Mouse (Mus musculus) midbrain, embryonic 14.5 days (tissue): ENCODE measurements around the gene Ttc30a2. TPM values are rescaled to one million over a fixed set of nuclear protein-coding genes. Genes with fewer than 3 reads are reported as not detected.
"Not testable (repeated sequence)": the region's sequence is repeated elsewhere in the genome, so short reads cannot be mapped to it uniquely, and the experiment has no call there.

Experiments used
- ATAC-seq: fragments of 200-750 bp; cut with Nextera tagmentation; 2 replicates; pipeline ENCODE4 v1.8.0; 2017; ENCODE audit warnings: moderate number of reproducible peaks, moderate library complexity; ENCODE audit not compliant: low FRiP score, low TSS enrichment
- DNase-seq: peaks from one replicate; pipeline ENCODE4 v3.0.0-alpha.2; 2015
- H3K27ac ChIP-seq: fragments of 300-500 bp; sonication (generic); replicated peaks from 2 replicates; pipeline ENCODE4 v1.5.1; 2014; ENCODE audit warnings: mild to moderate bottlenecking, low read depth, low read length, moderate library complexity
- H3K27me3 ChIP-seq: fragments of 300-500 bp; sonication (generic); 2 replicates; pipeline ENCODE4 v1.6.1; 2014; ENCODE audit warnings: low read length, control low read depth, mixed read lengths; ENCODE audit not compliant: control insufficient read depth, insufficient read depth
- H3K36me3 ChIP-seq: fragments of 300-500 bp; sonication (generic); 2 replicates; pipeline ENCODE4 v1.6.1; 2014; ENCODE audit warnings: low read length, control low read depth; ENCODE audit not compliant: control insufficient read depth, insufficient read depth
- H3K4me1 ChIP-seq: fragments of 300-500 bp; sonication (generic); 2 replicates; pipeline ENCODE4 v1.6.1; 2014; ENCODE audit warnings: mild to moderate bottlenecking, antibody characterized with exemption, low read length, control low read depth; ENCODE audit not compliant: control insufficient read depth, insufficient read depth
- H3K4me2 ChIP-seq: fragments of 300-500 bp; sonication (generic); 2 replicates; pipeline ENCODE4 v1.6.1; 2014; ENCODE audit warnings: mild to moderate bottlenecking, low read length, moderate library complexity
- H3K4me3 ChIP-seq: fragments of 300-500 bp; sonication (generic); replicated peaks from 2 replicates; pipeline ENCODE4 v1.5.1; 2014; ENCODE audit warnings: low read depth, low read length
- H3K9ac ChIP-seq: fragments of 300-500 bp; sonication (generic); replicated peaks from 2 replicates; pipeline ENCODE4 v1.6.1; 2014; ENCODE audit warnings: mild to moderate bottlenecking, low read length, moderate library complexity
- H3K9me3 ChIP-seq: fragments of 300-500 bp; sonication (generic); 2 replicates; pipeline ENCODE4 v1.6.1; 2016; ENCODE audit warnings: low read length, control low read depth, mixed read lengths; ENCODE audit not compliant: control insufficient read depth
- WGBS: fragments of 180-500 bp; shearing (Covaris S2); extraction: QIAGEN DNeasy Blood & Tissue Kit; methylation state at CpG from one replicate; pipeline ENCODE4 v1.1.7; 2014; 5-methylcytosine and 5-hydroxymethylcytosine counted together
- polyA plus RNA-seq: library from polyadenylated mRNA; unstranded; fragments of >200 nt; fragmentation: Nextera tagmentation; extraction: Ambion mirVana; gene quantifications from 2 replicates; pipeline ENCODE4 v1.2.1, GENCODE M21; 2014

Ttc30a2 gene
- polyA plus RNA-seq, 1 experiment from 2014 or later = 1.2 TPM

DNA sequence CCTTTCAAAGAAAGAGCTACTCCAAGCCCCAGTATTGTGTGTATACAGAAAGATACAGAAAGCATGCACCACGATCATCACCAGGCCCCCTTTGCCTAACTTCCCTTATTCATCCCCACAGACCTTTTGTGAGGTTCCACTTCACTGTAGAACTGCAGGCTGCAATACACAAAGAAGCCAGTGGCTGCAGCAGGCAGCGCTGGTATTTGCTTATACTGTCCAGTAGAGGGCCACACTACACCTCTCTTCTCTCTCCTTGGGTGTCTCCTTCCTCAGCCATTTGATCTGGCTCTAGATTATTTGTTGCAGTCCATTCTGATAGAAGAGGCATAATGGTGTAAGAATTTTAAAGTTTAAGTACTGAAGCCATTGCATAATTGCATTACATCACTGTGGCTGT, 7.2 kb upstream of the Ttc30a2 start:
- Histone ChIP-seq H3K27ac (peak overlapping the region; percentile 15; the same call in 1 of the 2 replicates), H3K4me3 (no peak overlapping the region), H3K27me3 (no peaks in the 10 kb centered on the region), H3K9ac (no peak overlapping the region), H3K4me1 (peaks cover 14% of the 10 kb centered on the region), H3K9me3 (no peaks in the 10 kb centered on the region), H3K36me3 (no peaks in the 10 kb centered on the region), H3K4me2 (no peak overlapping the region)
- WGBS = 7% methylated on average over 2 of the region's 2 CpGs
- DNase-seq (peak; percentile 91), ATAC-seq (peak; percentile 69)

DNA sequence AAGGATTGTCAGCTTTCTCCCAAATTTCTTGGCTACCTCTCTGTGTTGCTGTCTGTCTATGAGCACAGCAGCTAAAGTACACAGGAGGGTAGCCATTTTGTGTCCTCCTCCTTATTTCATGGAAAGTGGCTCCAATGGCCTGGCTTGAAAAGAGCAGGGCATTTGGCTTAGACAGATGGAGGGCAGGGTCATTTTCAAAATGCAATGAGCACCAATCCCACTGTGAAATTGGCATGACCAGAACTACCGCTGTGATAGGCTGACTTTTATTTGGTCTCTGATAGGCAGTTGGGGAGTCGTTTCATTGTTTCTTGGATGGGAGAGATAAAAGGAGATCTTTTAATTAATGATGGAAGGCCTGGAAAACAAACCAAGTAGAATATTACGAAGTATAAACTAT, 5.9 kb upstream of the Ttc30a2 start:
- ATAC-seq (no peak), DNase-seq (no peak)
- Histone ChIP-seq H3K27me3 (no peaks in the 10 kb centered on the region), H3K9me3 (no peaks in the 10 kb centered on the region), H3K27ac (no peak overlapping the region), H3K4me2 (no peak overlapping the region), H3K4me3 (no peak overlapping the region), H3K4me1 (peaks cover 7% of the 10 kb centered on the region), H3K36me3 (no peaks in the 10 kb centered on the region), H3K9ac (no peak overlapping the region)
- WGBS = 78% methylated on average over 3 of the region's 3 CpGs

DNA sequence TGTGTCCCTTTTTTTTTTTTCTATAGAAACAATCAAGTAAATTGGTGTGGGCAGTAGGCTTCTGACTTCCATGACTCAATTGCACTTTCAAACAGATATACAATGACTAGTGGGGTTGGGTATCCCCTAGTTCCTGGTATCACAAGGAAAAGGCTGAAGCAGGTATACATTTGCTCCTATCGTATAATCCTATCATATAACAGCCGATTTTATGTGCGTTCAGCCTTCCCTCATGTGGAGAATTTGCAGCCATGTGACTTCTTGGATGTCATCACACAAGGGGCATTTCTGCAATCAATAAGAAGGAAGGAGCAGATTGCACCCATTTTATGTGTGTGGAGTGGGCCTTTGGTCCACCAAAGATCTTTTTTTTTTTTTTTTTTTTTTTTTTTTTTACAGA, 5.1 kb upstream of the Ttc30a2 start:
- no peak for ATAC-seq
- over 99% methylated on average over 3 of the region's 3 CpGs for WGBS
- H3K4me2 ChIP-seq = no peak overlapping the region
- H3K9ac ChIP-seq = no peak overlapping the region
- H3K4me1 ChIP-seq = peaks cover 5% of the 10 kb centered on the region
- no peaks in the 10 kb centered on the region for H3K9me3 ChIP-seq
- no peak overlapping the region for H3K27ac ChIP-seq
- H3K36me3 ChIP-seq = no peaks in the 10 kb centered on the region
- no peak overlapping the region for H3K4me3 ChIP-seq
- no peaks in the 10 kb centered on the region for H3K27me3 ChIP-seq
- no peak for DNase-seq

DNA sequence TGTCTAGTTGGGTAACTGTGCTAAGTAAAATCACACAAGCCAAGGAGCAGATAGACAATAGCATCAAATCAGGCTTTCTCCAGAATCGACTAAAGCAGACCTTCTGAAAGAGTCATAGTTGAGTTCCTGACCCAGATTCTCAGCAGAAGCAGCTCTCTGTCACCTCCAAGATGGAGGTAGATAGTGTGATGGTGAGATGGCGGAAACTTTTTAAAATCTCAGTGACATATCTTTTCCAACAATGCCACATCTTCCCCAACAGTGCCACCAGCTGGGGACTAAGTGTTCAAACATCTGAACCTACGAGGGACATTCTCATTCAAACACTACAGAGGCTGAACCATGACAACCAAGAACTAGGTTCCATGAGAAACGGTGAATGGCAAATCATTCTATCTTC, 4.7 kb upstream of the Ttc30a2 start:
- Histone ChIP-seq H3K4me3 (no peak overlapping the region), H3K27me3 (no peaks in the 10 kb centered on the region), H3K4me1 (peaks cover under 1% of the 10 kb centered on the region), H3K9me3 (no peaks in the 10 kb centered on the region), H3K9ac (no peak overlapping the region), H3K4me2 (no peak overlapping the region), H3K36me3 (no peaks in the 10 kb centered on the region), H3K27ac (no peak overlapping the region)
- DNase-seq = no peak
- no peak for ATAC-seq
- 95% methylated on average over 4 of the region's 4 CpGs for WGBS

DNA sequence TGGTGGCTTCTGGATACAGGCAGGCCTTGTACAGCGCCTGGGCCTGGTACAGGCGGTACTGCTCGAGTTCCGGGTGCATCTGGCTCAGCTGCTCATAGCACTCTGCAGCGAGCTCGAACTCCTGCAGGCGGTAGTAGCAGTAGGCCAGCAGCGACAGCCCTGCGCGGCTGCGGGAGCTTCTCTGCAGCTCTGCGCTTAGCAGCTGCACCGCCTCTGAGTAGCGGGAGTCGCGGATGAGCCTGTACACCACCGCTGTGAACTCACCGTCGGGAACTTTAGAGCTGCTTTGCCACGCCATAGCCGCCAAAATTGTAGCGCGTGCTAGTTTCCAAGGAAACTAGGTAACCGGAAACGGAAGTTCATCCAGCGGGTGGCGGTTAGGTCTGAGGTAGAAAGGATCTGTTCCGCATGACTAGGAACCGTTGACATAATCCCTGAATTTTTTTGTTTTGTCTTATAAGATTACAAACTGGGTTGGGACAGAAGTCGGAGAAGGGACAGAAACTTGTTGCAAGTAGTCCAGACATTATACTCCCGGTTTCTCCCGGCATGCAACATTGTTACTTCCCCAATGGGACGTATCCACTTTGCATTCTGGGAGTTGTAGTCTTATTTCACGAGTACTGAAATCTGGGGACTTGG, 3.6 kb upstream of the Ttc30a2 start, which contains the start of gene Ttc30a1:
Ttc30a1 (minus strand) TSS at position 528 of the 642 bp plus-strand sequence.
- H3K27ac ChIP-seq, H3K4me1 ChIP-seq, H3K9me3 ChIP-seq, H3K27me3 ChIP-seq, H3K36me3 ChIP-seq: not testable (repeated sequence)
- peak; percentile 69 for ATAC-seq
- peak; percentile 94 for DNase-seq
- 2% methylated on average over 29 of the region's 34 CpGs for WGBS
- Histone ChIP-seq H3K4me3 (peak within 1 kb of the TSS; percentile 39), H3K4me2 (peak within 1 kb of the TSS; percentile 68), H3K9ac (peak within 1 kb of the TSS; percentile 42; the same call in 1 of the 2 replicates)

DNA sequence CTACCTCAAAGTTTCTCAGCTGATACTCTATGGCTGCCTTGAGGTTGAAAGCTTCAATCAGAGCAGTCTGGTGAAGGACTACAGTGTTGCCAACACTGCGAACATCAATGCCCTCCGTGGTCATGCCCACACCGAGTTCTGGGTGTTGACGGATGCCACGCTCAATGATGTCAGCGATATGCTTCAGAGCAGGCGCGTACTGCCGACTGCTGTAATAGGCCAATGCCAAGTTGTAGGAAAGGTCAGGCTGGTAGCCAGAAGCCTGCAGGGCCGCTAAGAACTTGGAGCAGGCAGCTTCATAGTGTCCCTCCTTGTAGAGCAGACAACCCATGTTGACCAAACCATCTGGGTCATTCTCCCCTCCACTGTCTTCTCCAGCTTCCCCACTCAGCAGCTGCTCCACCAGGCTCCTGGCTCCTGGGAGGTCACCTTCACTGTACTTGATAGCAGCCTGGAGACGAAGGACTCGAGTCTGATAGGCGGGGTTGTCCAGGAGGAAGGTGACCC, 3.0 kb upstream of the Ttc30a2 start:
- ATAC-seq, H3K27me3 ChIP-seq, H3K27ac ChIP-seq, H3K9ac ChIP-seq, H3K9me3 ChIP-seq, H3K36me3 ChIP-seq, H3K4me1 ChIP-seq, DNase-seq: not testable (repeated sequence)
- H3K4me3 ChIP-seq = peak overlapping the region; percentile 39
- WGBS = 96% methylated on average over 13 of the region's 13 CpGs
- peak overlapping the region; percentile 68 for H3K4me2 ChIP-seq

DNA sequence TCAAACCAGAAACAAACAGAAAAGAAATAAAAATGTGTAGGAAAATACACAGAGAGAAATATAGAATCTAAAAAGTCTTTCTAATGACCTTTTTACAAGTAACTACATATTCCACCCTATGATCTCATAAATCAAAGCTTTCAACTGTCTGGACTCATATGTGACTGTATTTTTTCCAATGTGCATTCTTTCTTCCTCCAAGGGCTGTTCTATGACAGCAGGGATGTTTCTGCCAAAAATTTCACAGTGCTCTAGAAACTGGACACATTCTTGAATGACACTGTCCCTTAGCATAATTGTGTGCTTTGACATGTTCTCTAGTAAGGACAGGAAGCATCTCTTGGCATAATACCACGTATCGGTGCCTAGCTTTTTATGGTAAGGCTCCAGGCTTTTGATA, 1.9 kb downstream of the Ttc30a2 start:
- H3K4me2 ChIP-seq, H3K27me3 ChIP-seq, H3K27ac ChIP-seq, H3K4me3 ChIP-seq, H3K36me3 ChIP-seq, ATAC-seq, H3K4me1 ChIP-seq, H3K9me3 ChIP-seq, H3K9ac ChIP-seq, DNase-seq: not testable (repeated sequence)
- 89% methylated on average over 2 of the region's 2 CpGs for WGBS

DNA sequence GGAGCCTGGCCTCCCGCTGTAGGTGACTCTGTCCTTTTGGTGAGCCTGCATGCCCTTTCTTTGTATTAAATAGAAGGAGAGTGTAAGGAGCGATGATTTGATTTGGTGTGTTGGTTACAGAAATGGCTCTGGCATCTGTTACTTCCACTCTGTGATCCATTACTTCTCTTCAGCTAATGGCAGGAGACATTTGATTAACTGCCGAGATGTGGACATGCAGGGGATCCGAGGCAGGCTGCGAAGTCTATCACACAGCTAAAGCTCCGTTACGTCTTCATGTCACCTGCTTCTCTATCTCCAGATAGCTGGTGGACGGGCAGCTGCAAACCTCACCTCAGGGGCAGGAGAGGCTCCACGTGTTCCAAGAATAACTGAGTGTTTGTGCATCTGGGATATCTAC, 3.8 kb downstream of the Ttc30a2 start:
- Histone ChIP-seq H3K9me3 (no peaks in the 10 kb centered on the region), H3K27me3 (no peaks in the 10 kb centered on the region), H3K36me3 (no peaks in the 10 kb centered on the region), H3K4me1 (no peaks in the 10 kb centered on the region), H3K4me3 (no peak overlapping the region), H3K9ac (no peak overlapping the region), H3K27ac (no peak overlapping the region), H3K4me2 (no peak overlapping the region)
- no peak for DNase-seq
- ATAC-seq = no peak
- WGBS = 74% methylated on average over 9 of the region's 9 CpGs

DNA sequence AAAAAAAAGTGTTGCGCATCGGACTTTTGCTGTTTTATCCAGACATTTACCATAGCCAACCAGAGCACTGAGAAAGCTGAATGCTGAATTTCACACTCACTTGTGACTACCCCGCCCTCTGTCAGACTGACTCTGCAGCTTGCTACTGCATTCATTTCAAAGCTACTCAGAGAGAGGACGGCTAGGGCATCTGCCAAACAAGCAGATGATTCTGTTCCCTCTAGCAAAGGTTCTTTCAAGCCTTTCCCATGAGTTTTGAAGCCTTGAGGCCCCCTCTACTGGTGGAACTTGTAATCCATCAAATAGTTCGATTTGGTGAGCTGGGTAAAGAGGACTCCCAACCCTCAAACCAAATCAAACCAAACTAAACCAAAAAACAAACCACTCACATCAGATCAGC, 13.0 kb downstream of the Ttc30a2 start:
- Histone ChIP-seq H3K4me3 (no peak overlapping the region), H3K9me3 (no peaks in the 10 kb centered on the region), H3K4me2 (peak overlapping the region; percentile 36), H3K36me3 (no peaks in the 10 kb centered on the region), H3K27ac (no peak overlapping the region), H3K9ac (no peak overlapping the region; the same call in 1 of the 2 replicates), H3K27me3 (no peaks in the 10 kb centered on the region), H3K4me1 (peaks cover 20% of the 10 kb centered on the region)
- ATAC-seq = no peak
- 18% methylated on average over 5 of the region's 5 CpGs for WGBS
- peak; percentile 82 for DNase-seq
